Mouse (Mus musculus): ENCODE measurements around the gene Ccsap. TPM values are rescaled to one million over a fixed set of nuclear protein-coding genes. Genes with fewer than 3 reads are reported as not detected.

The Ccsap gene
- polyA plus RNA-seq, 1 experiment: 3.3 TPM

DNA sequence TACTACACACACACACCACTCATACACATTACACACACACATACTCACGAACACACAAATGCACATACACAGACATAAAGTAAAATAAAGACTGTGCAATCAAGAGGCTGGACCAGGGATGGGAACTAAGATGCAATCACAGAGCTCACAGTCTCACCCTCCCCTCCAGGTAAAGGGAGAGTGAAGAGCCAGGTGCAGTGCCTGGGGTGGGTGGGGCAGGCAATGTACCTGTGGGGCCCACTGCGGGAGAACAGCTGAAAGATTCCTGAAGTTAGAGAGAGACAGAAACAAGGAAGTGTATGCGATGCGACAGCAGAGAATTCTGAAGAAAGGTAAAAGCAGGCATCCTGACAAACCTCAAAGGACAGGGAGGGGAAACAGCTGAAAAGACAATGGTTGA, 65.2 kb downstream of the Ccsap start:
- no peak overlapping the region for H3ac ChIP-seq (ENCODE audit: control insufficient read depth, insufficient read length, low read depth)
- no peaks in the 10 kb centered on the region for H3K36me3 ChIP-seq (ENCODE audit: control insufficient read depth, insufficient read depth)
- H3K27me3 ChIP-seq (ENCODE audit: control insufficient read depth, insufficient read depth, insufficient read length): no peaks in the 10 kb centered on the region
- H3K79me3 ChIP-seq (ENCODE audit: low read depth): no peaks in the 10 kb centered on the region
- H3K4me3 ChIP-seq (ENCODE audit: insufficient read depth, poor library complexity, severe bottlenecking): no peak overlapping the region
- H3K79me2 ChIP-seq (ENCODE audit: control insufficient read depth, insufficient read depth): no peaks in the 10 kb centered on the region
- TF ChIP-seq MYOG (IDR thresholded peaks at IDR 0.05; ENCODE audit: control insufficient read depth, extremely low read depth, insufficient read length) (no peak), USF1 (IDR thresholded peaks at IDR 0.05; ENCODE audit: low read depth) (no peak), MAX (IDR thresholded peaks at IDR 0.05) (no peak)

DNA sequence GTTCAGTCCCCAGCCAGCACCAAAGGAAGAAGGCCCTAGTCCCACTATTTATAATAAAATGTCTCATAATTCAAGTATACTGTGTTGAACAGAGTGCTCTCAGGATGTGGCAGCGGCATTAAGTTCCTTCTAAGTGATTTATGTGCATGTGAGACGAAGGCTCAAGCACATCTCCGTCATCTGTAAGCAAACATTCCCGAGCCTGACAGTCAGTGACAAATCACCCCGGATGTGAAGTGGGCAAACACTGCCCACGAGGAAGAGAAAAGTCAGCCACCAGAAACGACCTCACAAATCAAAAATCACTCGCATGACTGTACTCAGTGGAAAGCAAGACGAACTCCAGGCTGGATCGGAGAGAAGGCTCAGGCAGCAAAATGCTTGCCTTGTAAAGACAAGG, 66.1 kb downstream of the Ccsap start:
- TF ChIP-seq USF1 (IDR thresholded peaks at IDR 0.05; ENCODE audit: low read depth): no peak
- TF ChIP-seq CTCF (IDR thresholded peaks at IDR 0.05; ENCODE audit: control insufficient read depth, insufficient read depth, insufficient read length): no peak
- TF ChIP-seq FOSL1 (IDR thresholded peaks at IDR 0.05; ENCODE audit: insufficient read depth, low read length, poor library complexity, severe bottlenecking): no peak
- no peak for TF ChIP-seq MAX (IDR thresholded peaks at IDR 0.05)
- no peak for TF ChIP-seq MYOG (IDR thresholded peaks at IDR 0.05; ENCODE audit: control insufficient read depth, extremely low read depth, insufficient read length)
- no peak for TF ChIP-seq MYOD1 (IDR thresholded peaks at IDR 0.05; ENCODE audit: control insufficient read depth, insufficient read length, low read depth)
- no peak for TF ChIP-seq CEBPB (IDR thresholded peaks at IDR 0.05; ENCODE audit: low read depth)
- H3K79me2 ChIP-seq (ENCODE audit: control insufficient read depth, insufficient read depth): no peaks in the 10 kb centered on the region
- no peak overlapping the region for H3K4me3 ChIP-seq (ENCODE audit: insufficient read depth, poor library complexity, severe bottlenecking)
- no peak overlapping the region for H3ac ChIP-seq (ENCODE audit: control insufficient read depth, insufficient read length, low read depth)
- no peaks in the 10 kb centered on the region for H3K27me3 ChIP-seq (ENCODE audit: control insufficient read depth, insufficient read depth, insufficient read length)
- no peaks in the 10 kb centered on the region for H3K79me3 ChIP-seq (ENCODE audit: low read depth)
- no peaks in the 10 kb centered on the region for H3K36me3 ChIP-seq (ENCODE audit: control insufficient read depth, insufficient read depth)

DNA sequence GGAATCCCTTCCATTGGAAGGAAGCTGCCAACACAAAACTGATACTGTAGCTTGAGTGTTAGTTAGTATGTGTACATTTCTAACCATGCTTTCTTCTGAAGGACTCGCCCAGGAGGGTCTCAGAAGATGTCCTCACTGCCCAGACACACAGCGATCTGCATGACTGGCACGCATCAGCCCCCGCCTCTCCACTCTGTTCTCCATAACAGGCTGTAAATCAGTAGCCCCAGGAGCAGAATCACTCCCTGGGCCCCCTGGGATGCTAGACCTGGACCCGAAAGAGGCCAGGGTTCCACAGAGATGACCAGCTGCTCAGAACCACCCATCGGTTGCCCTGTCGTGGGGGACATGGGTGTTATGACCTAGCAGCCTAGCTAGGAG, 68.2 kb downstream of the Ccsap start:
- no peaks in the 10 kb centered on the region for H3K36me3 ChIP-seq (ENCODE audit: control insufficient read depth, insufficient read depth)
- H3K79me2 ChIP-seq (ENCODE audit: control insufficient read depth, insufficient read depth): no peaks in the 10 kb centered on the region
- no peaks in the 10 kb centered on the region for H3K79me3 ChIP-seq (ENCODE audit: low read depth)
- no peaks in the 10 kb centered on the region for H3K27me3 ChIP-seq (ENCODE audit: control insufficient read depth, insufficient read depth, insufficient read length)
- no peak for TF ChIP-seq FOSL1 (IDR thresholded peaks at IDR 0.05; ENCODE audit: insufficient read depth, low read length, poor library complexity, severe bottlenecking)
- TF ChIP-seq CEBPB (IDR thresholded peaks at IDR 0.05; ENCODE audit: low read depth): no peak
- TF ChIP-seq MYOD1 (IDR thresholded peaks at IDR 0.05; ENCODE audit: control insufficient read depth, insufficient read length, low read depth): no peak
- no peak for TF ChIP-seq CTCF (IDR thresholded peaks at IDR 0.05; ENCODE audit: control insufficient read depth, insufficient read depth, insufficient read length)
- TF ChIP-seq MYOG (IDR thresholded peaks at IDR 0.05; ENCODE audit: control insufficient read depth, extremely low read depth, insufficient read length): no peak
- TF ChIP-seq USF1 (IDR thresholded peaks at IDR 0.05; ENCODE audit: low read depth): no peak
- TF ChIP-seq MAX (IDR thresholded peaks at IDR 0.05): no peak
- H3ac ChIP-seq (ENCODE audit: control insufficient read depth, insufficient read length, low read depth): no peak overlapping the region
- no peak overlapping the region for H3K4me3 ChIP-seq (ENCODE audit: insufficient read depth, poor library complexity, severe bottlenecking)

DNA sequence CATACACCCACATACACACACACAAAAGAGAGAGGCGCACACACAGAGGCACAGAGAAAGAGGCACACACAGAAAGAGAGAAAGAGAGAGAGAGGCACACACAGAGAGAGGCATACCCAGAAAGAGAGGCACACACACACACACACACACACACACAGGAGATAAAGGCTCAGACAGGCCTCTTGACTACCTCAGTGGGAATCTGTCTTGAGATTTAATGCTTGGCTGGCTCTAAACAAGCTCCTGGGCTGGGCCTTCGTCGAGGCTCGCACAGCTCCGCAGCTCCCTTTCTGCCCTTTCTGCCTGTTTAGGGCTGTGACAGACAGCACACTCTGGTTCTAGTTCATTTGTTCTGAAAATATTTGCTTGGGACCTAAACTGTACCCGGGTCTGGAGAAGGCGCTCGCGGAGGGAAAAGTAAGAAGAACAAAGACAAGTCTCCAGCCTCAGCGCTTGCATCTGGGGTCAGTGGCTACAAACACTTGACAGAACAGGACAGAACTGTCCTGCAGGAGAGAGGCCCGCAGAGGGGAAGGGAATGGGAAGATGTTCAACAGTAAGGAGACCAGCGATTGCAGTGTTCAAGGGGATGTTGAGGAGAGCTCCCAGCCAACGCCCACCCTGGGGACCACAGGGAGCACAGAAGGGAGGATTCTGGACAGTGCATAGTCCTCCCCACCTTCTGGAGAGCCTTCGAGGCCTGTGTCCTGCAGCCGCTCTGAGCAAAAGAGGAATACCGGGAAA, 68.7 kb downstream of the Ccsap start:
- no peaks in the 10 kb centered on the region for H3K27me3 ChIP-seq (ENCODE audit: control insufficient read depth, insufficient read depth, insufficient read length)
- no peaks in the 10 kb centered on the region for H3K36me3 ChIP-seq (ENCODE audit: control insufficient read depth, insufficient read depth)
- H3K79me2 ChIP-seq (ENCODE audit: control insufficient read depth, insufficient read depth): no peaks in the 10 kb centered on the region
- TF ChIP-seq MYOD1 (IDR thresholded peaks at IDR 0.05; ENCODE audit: control insufficient read depth, insufficient read length, low read depth) (no peak), MYOG (IDR thresholded peaks at IDR 0.05; ENCODE audit: control insufficient read depth, extremely low read depth, insufficient read length) (no peak), MAX (IDR thresholded peaks at IDR 0.05) (no peak), CTCF (IDR thresholded peaks at IDR 0.05; ENCODE audit: control insufficient read depth, insufficient read depth, insufficient read length) (no peak), USF1 (IDR thresholded peaks at IDR 0.05; ENCODE audit: low read depth) (no peak), FOSL1 (IDR thresholded peaks at IDR 0.05; ENCODE audit: insufficient read depth, low read length, poor library complexity, severe bottlenecking) (no peak), CEBPB (IDR thresholded peaks at IDR 0.05; ENCODE audit: low read depth) (no peak)
- no peaks in the 10 kb centered on the region for H3K79me3 ChIP-seq (ENCODE audit: low read depth)
- no peak overlapping the region for H3K4me3 ChIP-seq (ENCODE audit: insufficient read depth, poor library complexity, severe bottlenecking)
- H3ac ChIP-seq (ENCODE audit: control insufficient read depth, insufficient read length, low read depth): no peak overlapping the region

Other genes starting within 250 kb of the Ccsap start
- 22.7 TPM for gene Rhou, start 206.3 kb downstream of the Ccsap start, polyA plus RNA-seq (2012; fragmentation: generic; extraction: Trizol)
- gene Rab4a, start 54.2 kb downstream of the Ccsap start, polyA plus RNA-seq (2012; fragmentation: generic; extraction: Trizol): 19.7 TPM
- gene Acta1, start 34.5 kb upstream of the Ccsap start, polyA plus RNA-seq (2012; fragmentation: generic; extraction: Trizol): 23.4 TPM
- gene Nup133, start 89.1 kb upstream of the Ccsap start, polyA plus RNA-seq (2012; fragmentation: generic; extraction: Trizol): 19.7 TPM
- gene Abcb10, start 122.9 kb upstream of the Ccsap start, polyA plus RNA-seq (2012; fragmentation: generic; extraction: Trizol): 8.9 TPM
- 26.2 TPM for gene Taf5l, start 161.2 kb upstream of the Ccsap start, polyA plus RNA-seq (2012; fragmentation: generic; extraction: Trizol)
- gene Urb2, start 161.3 kb upstream of the Ccsap start, polyA plus RNA-seq (2012; fragmentation: generic; extraction: Trizol): 9.8 TPM